Mouse (Mus musculus) gastrocnemius, postnatal 25 days (tissue): ENCODE results near the gene Tox2. TPM values are rescaled to one million over a fixed set of nuclear protein-coding genes. Genes with fewer than 3 reads are reported as not detected.

Experiments used
- DNase-seq: peaks from one replicate; pipeline ENCODE4 v3.0.0; 2022
- total RNA-seq, 2 experiments: library from RNA; stranded (reverse); gene quantifications; 1 replicate in 1 of 2; 2 replicates in 1 of 2; pipeline ENCODE4 v1.2.3; 2021

The Tox2 gene
- total RNA-seq, 2 experiments from 2014 or later = 0.10 to 0.32 TPM

DNA sequence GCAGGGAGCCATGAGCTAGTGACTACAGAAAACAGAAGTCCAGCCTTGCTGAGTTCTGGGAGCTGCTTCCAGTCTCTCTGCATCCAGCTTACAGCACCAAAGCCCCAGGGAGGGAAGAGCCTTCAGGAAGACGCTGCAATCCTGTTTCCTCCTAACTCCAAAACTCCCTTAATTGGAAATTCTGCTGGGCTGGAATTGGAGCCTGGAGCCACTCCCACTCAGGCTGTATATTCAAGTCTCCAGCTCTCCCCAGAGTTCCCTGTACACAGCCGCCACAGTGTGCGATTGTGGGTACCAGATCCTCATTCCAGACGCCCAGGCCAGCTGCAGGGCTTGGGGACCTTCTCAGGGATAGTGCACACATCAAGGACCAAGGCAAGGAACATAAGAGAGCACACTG is 167.2 kb downstream of the Tox2 start:
- DNase-seq = peak; percentile 30

DNA sequence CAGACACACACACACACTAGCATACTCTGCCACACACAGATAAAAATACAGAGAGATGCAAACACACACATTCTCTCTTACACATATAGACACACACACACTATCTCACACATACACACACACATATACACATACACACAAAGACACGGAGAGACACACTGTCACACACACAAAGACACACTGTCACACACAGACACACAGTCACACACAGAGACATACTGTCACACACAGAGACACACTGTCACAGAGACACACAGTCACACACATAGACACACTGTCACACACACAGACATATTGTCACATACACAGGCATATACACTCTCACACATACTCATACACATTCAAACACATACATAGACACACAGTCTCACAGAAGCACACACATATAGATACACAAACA is 169.7 kb downstream of the Tox2 start:
- no peak for DNase-seq

Other genes starting within 250 kb of the Tox2 start
- gene Sgk2, start 215.8 kb upstream of the Tox2 start, total RNA-seq = not detected
- gene Ift52, start 185.8 kb upstream of the Tox2 start, total RNA-seq = 10 to 100 TPM; 10.6 to 12.6 TPM
- under 1 TPM; 0.56 to 0.70 TPM for gene Mybl2, start 148.4 kb upstream of the Tox2 start, total RNA-seq
- not detected for gene Gtsf1l, start 115.3 kb upstream of the Tox2 start, total RNA-seq
- 100 to 1,000 TPM; 424 to 451 TPM for gene Jph2, start 194.9 kb downstream of the Tox2 start, total RNA-seq
- gene Oser1, start 221.6 kb downstream of the Tox2 start, total RNA-seq = 10 to 100 TPM; 23.8 to 27.0 TPM
- gene Gdap1l1, start 235.4 kb downstream of the Tox2 start, total RNA-seq = not detected